Mouse (Mus musculus) kidney, postnatal 0 days (tissue): Measurements from ENCODE around the gene Iqschfp. TPM values are rescaled to one million over a fixed set of nuclear protein-coding genes. Genes with fewer than 3 reads are reported as not detected.
"Not testable (repeated sequence)": the region's sequence is repeated elsewhere in the genome, so short reads cannot be mapped to it uniquely, and the experiment has no call there.

Source experiments
- ATAC-seq: fragments of 200-750 bp; cut with Nextera tagmentation; replicated peaks from 2 replicates; pipeline ENCODE4 v1.8.0; 2017; ENCODE audit warnings: low read depth, moderate number of reproducible peaks, moderate TSS enrichment, moderate library complexity; ENCODE audit not compliant: low FRiP score
- DNase-seq: peaks from one replicate; pipeline ENCODE4 v3.0.0-alpha.2; 2016; ENCODE audit warnings: low spot score
- H3K27ac ChIP-seq: fragments of 300-500 bp; sonication (generic); 2 replicates; pipeline ENCODE4 v1.5.1; 2014; ENCODE audit warnings: mild to moderate bottlenecking
- H3K27me3 ChIP-seq: fragments of 300-500 bp; sonication (generic); 2 replicates; pipeline ENCODE4 v1.6.1; 2014; ENCODE audit warnings: low read length, mixed read lengths; ENCODE audit not compliant: insufficient read depth
- H3K36me3 ChIP-seq: fragments of 300-500 bp; sonication (generic); 2 replicates; pipeline ENCODE4 v1.6.1; 2014; ENCODE audit warnings: low read length, mixed read lengths; ENCODE audit not compliant: insufficient read depth
- H3K4me1 ChIP-seq: fragments of 300-500 bp; sonication (generic); replicated peaks from 2 replicates; pipeline ENCODE4 v1.6.1; 2014; ENCODE audit warnings: antibody characterized with exemption, low read length, mixed read lengths; ENCODE audit not compliant: insufficient read depth
- H3K4me2 ChIP-seq: fragments of 300-500 bp; sonication (generic); 2 replicates; pipeline ENCODE4 v1.6.1; 2014; ENCODE audit warnings: mild to moderate bottlenecking, low read length, moderate library complexity, mixed read lengths
- H3K4me3 ChIP-seq: fragments of 300-500 bp; sonication (generic); replicated peaks from 2 replicates; pipeline ENCODE4 v1.5.1; 2014; ENCODE audit warnings: low read depth, low read length
- H3K9ac ChIP-seq: fragments of 300-500 bp; sonication (generic); 2 replicates; pipeline ENCODE4 v1.6.1; 2014; ENCODE audit warnings: low read depth, low read length
- H3K9me3 ChIP-seq: fragments of 300-500 bp; sonication (generic); replicated peaks from 2 replicates; pipeline ENCODE4 v1.6.1; 2016; ENCODE audit warnings: low read length, inconsistent platforms, mixed read lengths
- CTCF ChIP-seq: IDR thresholded peaks from 2 replicates; pipeline ENCODE4 v1.5.1; 2016; ENCODE audit warnings: antibody characterized with exemption, low read depth, mild to moderate bottlenecking, moderate library complexity
- WGBS: fragments of 180-500 bp; shearing (Covaris S2); extraction: QIAGEN DNeasy Blood & Tissue Kit; methylation state at CpG from one replicate; pipeline ENCODE4 v1.1.7; 2014; 5-methylcytosine and 5-hydroxymethylcytosine counted together
- polyA plus RNA-seq: library from polyadenylated mRNA; unstranded; fragments of >200 nt; fragmentation: Nextera tagmentation; extraction: Ambion mirVana; gene quantifications from 2 replicates; pipeline ENCODE4 v1.2.1, GENCODE M21; 2015

Iqschfp gene
- polyA plus RNA-seq, 1 experiment from 2014 or later = 0.05 TPM

DNA sequence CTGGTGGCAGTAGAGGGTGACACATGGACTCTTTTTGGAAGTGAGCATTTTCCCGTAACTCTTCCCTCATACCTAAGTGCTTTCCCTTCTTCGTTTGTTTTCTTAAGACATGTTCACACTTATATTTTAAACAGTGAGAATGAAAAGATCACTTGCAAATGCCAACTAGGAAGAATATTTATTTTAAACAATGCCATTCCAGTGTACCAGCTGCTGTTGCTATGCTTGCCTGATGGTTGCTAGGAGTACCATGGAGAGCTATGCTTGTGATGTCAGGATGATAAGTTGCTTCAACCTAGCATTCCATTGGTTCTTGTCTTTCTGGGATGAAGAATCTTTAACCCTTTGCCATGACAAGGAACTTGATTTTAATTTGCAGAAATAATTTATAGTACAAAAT lies 193.0 kb downstream of the Iqschfp start:
- Histone ChIP-seq H3K4me2 (no peak overlapping the region), H3K9me3 (no peaks in the 10 kb centered on the region), H3K27ac (no peak overlapping the region), H3K4me3 (no peak overlapping the region), H3K36me3 (no peaks in the 10 kb centered on the region), H3K9ac (no peak overlapping the region), H3K27me3 (no peaks in the 10 kb centered on the region), H3K4me1 (no peaks in the 10 kb centered on the region)
- ATAC-seq = no peak
- no peak for TF ChIP-seq CTCF
- WGBS = 87% methylated on average over 2 of the region's 2 CpGs
- no peak for DNase-seq

DNA sequence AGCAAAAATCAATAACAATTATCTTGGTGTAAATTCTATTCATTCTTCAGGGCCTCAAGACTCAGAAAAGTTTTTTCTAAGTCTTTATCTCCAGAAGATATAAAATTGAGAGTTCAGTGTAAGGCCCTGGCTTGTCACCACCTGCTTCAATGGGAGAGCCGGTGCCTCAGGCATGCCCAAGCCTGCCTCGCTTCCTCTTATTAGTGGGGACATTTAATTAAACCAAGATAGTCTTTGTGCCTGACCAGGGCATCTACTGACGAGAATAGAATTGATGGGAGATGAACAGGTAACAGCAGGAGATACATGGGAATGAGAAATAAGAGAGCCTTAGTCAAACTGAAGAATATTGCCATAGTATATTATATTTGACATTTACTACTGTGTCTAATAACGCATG lies 200.1 kb downstream of the Iqschfp start:
- Histone ChIP-seq H3K9me3 (no peaks in the 10 kb centered on the region), H3K27me3 (no peaks in the 10 kb centered on the region), H3K4me3 (no peak overlapping the region), H3K36me3 (no peaks in the 10 kb centered on the region), H3K27ac (no peak overlapping the region), H3K4me2 (no peak overlapping the region), H3K4me1 (no peaks in the 10 kb centered on the region), H3K9ac (no peak overlapping the region)
- WGBS = 73% methylated on average over 4 of the region's 4 CpGs
- DNase-seq (no peak), ATAC-seq (no peak)
- no peak for TF ChIP-seq CTCF

DNA sequence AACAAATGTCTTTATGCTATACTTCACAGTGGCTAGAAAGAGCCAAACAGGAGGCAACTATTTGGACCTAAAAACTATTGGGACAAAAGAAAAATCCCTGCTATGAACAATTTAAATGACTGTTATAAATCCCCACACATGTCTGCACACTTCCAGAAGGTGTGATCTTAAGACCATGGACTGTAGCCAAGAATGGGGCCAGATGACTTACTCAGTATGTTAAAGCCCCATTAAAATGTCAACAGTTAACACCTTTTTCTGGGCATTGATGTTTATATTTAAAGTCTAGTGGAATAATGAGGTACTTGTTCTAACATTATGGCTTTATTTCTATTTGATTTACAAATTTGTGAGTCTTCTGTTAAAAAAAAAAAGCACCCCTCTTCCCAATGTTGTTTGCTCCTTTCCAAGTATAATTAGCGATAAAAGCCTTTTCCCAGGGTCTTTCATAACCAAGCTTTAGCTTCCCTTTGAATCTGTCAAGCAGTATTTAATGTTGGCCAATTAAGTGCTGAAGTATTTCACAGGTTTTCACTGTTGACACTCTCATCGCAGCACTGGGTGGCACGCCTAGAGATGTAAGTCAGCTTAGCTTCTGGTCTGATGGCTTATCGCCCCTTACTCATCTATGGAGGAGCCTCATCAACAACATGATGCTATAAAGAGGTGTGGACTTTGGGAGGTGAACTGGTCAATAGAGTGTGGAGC lies 204.8 kb downstream of the Iqschfp start:
- DNase-seq (no peak), ATAC-seq (no peak)
- no peak overlapping the region for H3K4me2 ChIP-seq
- H3K27me3 ChIP-seq = no peaks in the 10 kb centered on the region
- no peaks in the 10 kb centered on the region for H3K4me1 ChIP-seq
- H3K9me3 ChIP-seq = no peaks in the 10 kb centered on the region
- 37% methylated on average over 4 of the region's 4 CpGs for WGBS
- no peak overlapping the region for H3K27ac ChIP-seq
- no peak overlapping the region for H3K9ac ChIP-seq
- TF ChIP-seq CTCF = no peak
- no peaks in the 10 kb centered on the region for H3K36me3 ChIP-seq
- no peak overlapping the region for H3K4me3 ChIP-seq

DNA sequence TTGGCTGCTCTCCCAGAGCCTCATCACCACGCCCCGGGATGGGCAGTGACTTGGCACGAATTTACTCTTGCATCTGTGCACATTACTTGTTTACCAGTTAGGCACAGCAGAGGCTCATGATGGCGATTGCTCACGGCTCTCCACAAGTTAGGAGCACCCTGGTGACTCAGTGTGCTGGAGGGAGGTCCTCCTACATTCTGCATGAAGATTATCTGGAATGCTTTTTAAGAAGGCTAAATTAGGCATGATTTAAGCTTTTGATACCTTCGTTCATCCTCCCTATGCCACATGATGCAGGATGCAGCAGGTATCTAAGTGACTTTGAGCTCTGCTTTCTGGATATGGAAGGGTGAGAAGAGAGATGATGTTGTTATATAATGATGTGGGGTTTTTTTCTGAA lies 207.5 kb downstream of the Iqschfp start:
- not testable (repeated sequence) for H3K4me3 ChIP-seq, H3K9me3 ChIP-seq, H3K27ac ChIP-seq, H3K36me3 ChIP-seq, ATAC-seq, H3K27me3 ChIP-seq, DNase-seq, H3K4me1 ChIP-seq, H3K4me2 ChIP-seq, H3K9ac ChIP-seq
- WGBS = 88% methylated on average over 3 of the region's 6 CpGs

DNA sequence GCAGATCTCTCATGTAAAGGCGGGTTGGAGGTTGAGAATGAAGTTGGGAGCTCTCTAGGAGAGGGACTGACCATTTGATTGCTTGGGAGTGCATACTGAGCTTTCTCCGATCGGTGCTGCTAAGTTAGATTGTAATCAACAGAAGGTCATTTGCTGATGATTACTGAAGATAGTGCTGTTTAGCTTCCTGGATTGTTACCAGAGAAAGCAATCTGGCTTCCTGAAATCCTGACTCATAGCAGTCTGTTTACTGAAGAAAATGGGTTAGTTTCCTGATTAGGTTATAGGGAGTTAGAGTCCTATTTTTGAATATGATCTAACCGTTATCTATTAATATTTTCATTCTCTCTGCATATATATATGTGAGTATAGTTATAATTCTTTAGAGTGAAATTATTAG lies 209.3 kb downstream of the Iqschfp start:
- Histone ChIP-seq H3K27me3 (no peaks in the 10 kb centered on the region), H3K4me1 (no peaks in the 10 kb centered on the region), H3K36me3 (no peaks in the 10 kb centered on the region), H3K4me2 (no peak overlapping the region), H3K9ac (no peak overlapping the region), H3K9me3 (no peaks in the 10 kb centered on the region), H3K4me3 (no peak overlapping the region), H3K27ac (no peak overlapping the region)
- WGBS = 62% methylated on average over 4 of the region's 4 CpGs
- no peak for DNase-seq
- no peak for ATAC-seq
- TF ChIP-seq CTCF = no peak

DNA sequence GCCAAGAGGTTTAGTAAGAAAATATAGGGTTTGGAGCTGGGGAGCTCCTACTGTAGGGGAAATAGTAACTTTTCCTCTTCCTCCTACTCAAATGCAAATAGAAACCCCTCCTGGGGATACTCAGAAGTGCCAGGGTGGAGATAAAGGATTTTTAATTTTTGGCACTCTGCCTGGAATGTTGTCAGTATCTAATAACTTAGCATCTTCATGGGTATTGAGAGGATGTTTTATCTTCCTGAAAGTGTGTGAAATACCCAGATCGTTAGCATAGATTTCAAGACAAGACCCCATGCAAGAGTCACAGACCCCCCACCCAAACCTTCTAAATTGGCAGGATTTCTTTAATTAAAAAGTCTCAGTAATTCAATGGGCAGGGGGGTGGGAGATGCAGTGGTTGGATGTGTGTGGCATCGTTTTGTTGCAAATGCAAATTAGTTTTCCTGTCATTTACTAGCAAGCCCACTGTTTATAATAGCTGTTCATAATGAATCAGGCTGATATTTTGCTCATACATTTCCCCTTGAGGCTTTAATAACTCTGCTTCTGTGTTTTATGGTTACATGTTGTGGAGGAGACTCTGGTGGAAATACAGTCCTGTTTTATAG lies 213.2 kb downstream of the Iqschfp start:
- H3K4me2 ChIP-seq = no peak overlapping the region
- no peaks in the 10 kb centered on the region for H3K4me1 ChIP-seq
- H3K36me3 ChIP-seq = no peaks in the 10 kb centered on the region
- no peaks in the 10 kb centered on the region for H3K27me3 ChIP-seq
- H3K27ac ChIP-seq = no peak overlapping the region
- no peak overlapping the region for H3K4me3 ChIP-seq
- ATAC-seq (no peak), DNase-seq (no peak)
- TF ChIP-seq CTCF = no peak
- no peaks in the 10 kb centered on the region for H3K9me3 ChIP-seq
- H3K9ac ChIP-seq = no peak overlapping the region
- 71% methylated on average over 2 of the region's 2 CpGs for WGBS
